22 mouse cellular contexts compared by ENCODE assay signal in the genomic region with DNA sequence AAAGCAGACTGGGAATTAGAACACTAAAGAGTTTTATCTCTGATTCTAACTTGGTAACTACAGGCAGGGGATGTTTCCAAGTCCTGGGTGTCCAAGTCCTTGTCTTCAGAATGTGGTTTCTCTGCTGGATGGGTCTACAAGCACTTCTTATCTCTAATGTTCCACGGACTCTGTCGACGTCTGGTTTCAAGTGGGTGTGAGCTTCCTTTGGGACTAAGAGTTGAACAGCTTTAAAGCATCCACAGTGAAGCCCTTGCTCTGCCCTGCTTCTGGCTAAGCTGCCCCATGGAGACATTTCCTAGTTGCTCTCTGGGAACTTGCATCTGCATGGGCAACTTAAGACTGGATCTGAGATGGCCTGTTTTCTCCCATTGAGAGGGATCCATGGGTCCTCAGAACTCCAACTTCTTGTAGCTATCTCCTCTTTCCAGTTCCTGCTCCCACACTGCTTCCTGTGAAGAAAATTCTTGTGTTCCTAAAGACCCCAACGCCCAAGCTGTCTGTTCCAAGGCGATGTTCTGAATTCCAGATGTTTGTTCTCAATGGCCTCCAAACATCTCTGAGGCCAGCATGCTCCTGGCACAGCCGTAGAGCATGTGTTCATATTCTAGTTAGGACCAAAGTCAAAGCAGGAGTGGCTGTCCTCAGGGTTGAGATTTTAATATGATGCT. TPM values are rescaled to one million over a fixed set of nuclear protein-coding genes. Genes with fewer than 3 reads are reported as not detected.
DNase-seq lines count a peak whose midpoint lies in the region; ATAC-seq lines count a peak whose summit lies in the region.
"Had no signal": no experiment of that assay in that cellular context is flagged by ENCODE, and none has a peak within 500 bp of the region (broad histone marks: within the 10 kb centered on the region; RNA-seq: fewer than 3 reads in every experiment).

No protein-coding gene starts in this region.

- no peak overlapping the region for H3K9ac ChIP-seq in lung, embryonic 16.5 days (ENCODE audit: low read length)
- H3K9ac ChIP-seq: forebrain, embryonic 13.5 days; hindbrain, embryonic 13.5 days; limb, embryonic 12.5 days; liver, embryonic 15.5 days; neural tube, embryonic 13.5 days; stomach, embryonic 15.5 days had no signal

- no peaks in the 10 kb centered on the region for H3K36me3 ChIP-seq in lung, embryonic 16.5 days (ENCODE audit: control insufficient read depth, insufficient read depth, low read length)
- no peaks in the 10 kb centered on the region for H3K36me3 ChIP-seq in hindbrain, embryonic 10.5 days
- H3K36me3 ChIP-seq: hindbrain, embryonic 13.5 days; limb, embryonic 12.5 days; liver, embryonic 15.5 days; midbrain, embryonic 10.5 days; neural tube, embryonic 13.5 days; stomach, embryonic 15.5 days had no signal

- H3K4me1 ChIP-seq in lung, embryonic 16.5 days (replicated peaks; ENCODE audit: control insufficient read depth, insufficient read depth, low read length), result peaks cover 9% of the 10 kb centered on the region
- H3K4me1 ChIP-seq in hindbrain, embryonic 10.5 days (replicated peaks), result peaks cover 7% of the 10 kb centered on the region
- H3K4me1 ChIP-seq: forebrain, embryonic 13.5 days had no signal

- ATAC-seq in lung, embryonic 16.5 days (ENCODE audit: low read depth), result no peak
- ATAC-seq: forebrain, embryonic 13.5 days; intestine, embryonic 16.5 days had no signal

- no peak overlapping the region for H3K4me2 ChIP-seq in lung, embryonic 16.5 days (ENCODE audit: low read depth, low read length)
- H3K4me2 ChIP-seq: forebrain, embryonic 13.5 days; hindbrain, embryonic 13.5 days; limb, embryonic 12.5 days; liver, embryonic 15.5 days; neural tube, embryonic 13.5 days; stomach, embryonic 15.5 days had no signal

- H3K27ac ChIP-seq in lung, embryonic 16.5 days (ENCODE audit: low read length), result peak overlapping the region; percentile 31; the same call in 1 of the 2 replicates
- H3K27ac ChIP-seq in hindbrain, embryonic 10.5 days, result no peak overlapping the region
- H3K27ac ChIP-seq: forebrain, embryonic 13.5 days; hindbrain, embryonic 13.5 days; limb, embryonic 12.5 days; liver, embryonic 15.5 days; midbrain, embryonic 10.5 days; neural tube, embryonic 13.5 days; stomach, embryonic 15.5 days had no signal

- no peaks in the 10 kb centered on the region; the same call in 1 of the 2 replicates for H3K9me3 ChIP-seq in lung, embryonic 16.5 days (ENCODE audit: control insufficient read depth, low read length)
- peaks cover 9% of the 10 kb centered on the region; the same call in 1 of the 2 replicates for H3K9me3 ChIP-seq in hindbrain, embryonic 10.5 days
- H3K9me3 ChIP-seq: forebrain, embryonic 13.5 days; hindbrain, embryonic 13.5 days; liver, embryonic 15.5 days; midbrain, embryonic 10.5 days; stomach, embryonic 15.5 days had no signal

- WGBS in lung, embryonic 16.5 days, result 46% methylated on average over 6 of the region's 6 CpGs
- WGBS in hindbrain, embryonic 10.5 days, result 86% methylated on average over 6 of the region's 6 CpGs

- H3K4me3 ChIP-seq in lung, embryonic 16.5 days (ENCODE audit: low read length), result no peak overlapping the region
- H3K4me3 ChIP-seq in hindbrain, embryonic 10.5 days, result no peak overlapping the region
- H3K4me3 ChIP-seq: forebrain, embryonic 13.5 days; hindbrain, embryonic 13.5 days; limb, embryonic 12.5 days; liver, embryonic 15.5 days; midbrain, embryonic 10.5 days; neural tube, embryonic 13.5 days; stomach, embryonic 15.5 days had no signal

- peak; percentile 55 for DNase-seq in gastrocnemius, adult 18-20 months (ENCODE audit: low spot score)
- DNase-seq in gastrocnemius, postnatal 10 days, result no peak
- DNase-seq in lung, postnatal 36 days, result no peak
- DNase-seq in heart, adult 9 months (ENCODE audit: low spot score in 2 of 2), result peak; percentile 81 to 83
- peak; percentile 46 for DNase-seq in heart, postnatal 4 days
- DNase-seq in hindbrain, embryonic 10.5 days (ENCODE audit: low spot score), result no peak
- DNase-seq in layer of hippocampus, postnatal 25 days (ENCODE audit: extremely low spot score in 1 of 2, low spot score in 1 of 2), result no peak
- DNase-seq: adrenal gland, postnatal 25 days; cerebellum, adult 9-10 months; kidney, postnatal 36 days; retina, postnatal 1 day; spleen, adult 18-20 months; thymus, postnatal 4 days had no signal

- H3K27me3 ChIP-seq in lung, embryonic 16.5 days (ENCODE audit: control insufficient read depth, insufficient read depth, low read depth, low read length), result no peaks in the 10 kb centered on the region
- 0 out of 2 replicates have a peak, but pooled peaks cover 2% of the 10 kb centered on the region for H3K27me3 ChIP-seq in hindbrain, embryonic 10.5 days (ENCODE audit: insufficient read depth, poor library complexity, severe bottlenecking)
- H3K27me3 ChIP-seq: forebrain, embryonic 13.5 days; hindbrain, embryonic 13.5 days; limb, embryonic 12.5 days; liver, embryonic 15.5 days; stomach, embryonic 15.5 days had no signal

RNA-seq across cellular contexts. Expression of a gene that starts 26.8 kb away (rescaled TPM):
- total RNA-seq in gastrocnemius, adult 18-20 months (2021), result not detected
- total RNA-seq in gastrocnemius, postnatal 10 days (2021), result under 1 TPM in 1 of 2 experiments, not detected in 1; 0.59 TPM
- 0.21 and 0.52 TPM in 2 replicates for polyA plus RNA-seq in lung, embryonic 16.5 days (2015; fragmentation: Nextera tagmentation; extraction: Ambion mirVana)
- total RNA-seq in heart, postnatal 4 days (2021), result under 1 TPM in 1 of 2 experiments, not detected in 1; 0.38 TPM
- polyA plus RNA-seq in hindbrain, embryonic 10.5 days (2016; fragmentation: Nextera tagmentation; extraction: Ambion mirVana), result 0.30 TPM in 1 of 2 replicates, not detected in the other
- total RNA-seq in layer of hippocampus, postnatal 25 days (2021), result under 1 TPM in 1 of 2 experiments, not detected in 1; 0.39 TPM
- total RNA-seq: adrenal gland, postnatal 25 days had no signal
- polyA plus RNA-seq: forebrain, embryonic 13.5 days; intestine, embryonic 16.5 days; limb, embryonic 12.5 days; liver, embryonic 15.5 days; midbrain, embryonic 10.5 days; neural tube, embryonic 13.5 days had no signal

RNA-seq across cellular contexts. Expression of a gene that starts 45.0 kb away (rescaled TPM):
- total RNA-seq in gastrocnemius, adult 18-20 months (2021), result 1 to 10 TPM; 4.8 to 5.4 TPM
- total RNA-seq in gastrocnemius, postnatal 10 days (2021), result 10 to 100 TPM; 11.3 to 15.2 TPM
- 79.5 TPM in 2 replicates for polyA plus RNA-seq in lung, embryonic 16.5 days (2015; fragmentation: Nextera tagmentation; extraction: Ambion mirVana)
- total RNA-seq in heart, postnatal 4 days (2021), result 10 to 100 TPM; 18.2 to 22.0 TPM
- polyA plus RNA-seq in hindbrain, embryonic 10.5 days (2016; fragmentation: Nextera tagmentation; extraction: Ambion mirVana), result 44.0 and 44.4 TPM in 2 replicates
- 10 to 100 TPM; 28.9 to 30.2 TPM for total RNA-seq in layer of hippocampus, postnatal 25 days (2021)

Comparison
In these comparisons a context has a peak if more than half of its experiments do, and no peak if none do; other contexts are left out.
1. DNase-seq: peak in gastrocnemius, adult 18-20 months (single experiment), heart, adult 9 months (2 of 2) and heart, postnatal 4 days (single experiment); none in gastrocnemius, postnatal 10 days (single experiment), lung, postnatal 36 days (single experiment), hindbrain, embryonic 10.5 days (single experiment) and layer of hippocampus, postnatal 25 days (0 of 2).